Mouse (Mus musculus) B cell, adult (primary cell): Measurements from ENCODE around the gene Isg20. TPM values are rescaled to one million over a fixed set of nuclear protein-coding genes. Genes with fewer than 3 reads are reported as not detected.

Experiments
- total RNA-seq: library from RNA; stranded (reverse); gene quantifications from 4 replicates; pipeline ENCODE4 v1.2.4, GENCODE M21; 2023; ENCODE audit not compliant: inconsistent age

Gene Isg20
- 14.8 to 25.7 TPM (median 18.9 TPM) in 4 replicates for total RNA-seq

GRCm38 (mm10) chr7:78912974-78913474 is at the start of gene Isg20:
Gene Isg20 (plus strand): TSS chr7:78913424.

GRCm38 (mm10) chr7:78895653-78896333 is 17.4 kb upstream of the Isg20 start, which contains the start of gene Aen:
Gene Aen (plus strand): TSS chr7:78895854.

Other genes starting within 250 kb of the Isg20 start
- not detected in 4 replicates for gene Ntrk3, start 175.4 kb upstream of the Isg20 start, total RNA-seq
- 18.5 to 24.6 TPM (median 19.4 TPM) in 4 replicates for gene Mrps11, start 130.3 kb upstream of the Isg20 start, total RNA-seq
- 20.4 to 25.9 TPM (median 20.9 TPM) in 4 replicates for gene Mrpl46, start 129.9 kb upstream of the Isg20 start, total RNA-seq
- gene Det1, start 66.2 kb upstream of the Isg20 start, total RNA-seq = 15.1 to 18.4 TPM (median 16.7 TPM) in 4 replicates
- gene Aen, start 17.6 kb upstream of the Isg20 start, total RNA-seq = 21.2 to 28.8 TPM (median 25.0 TPM) in 4 replicates
- not detected in 4 replicates for gene Acan, start 140.1 kb downstream of the Isg20 start, total RNA-seq
- gene Hapln3, start 217.6 kb downstream of the Isg20 start, total RNA-seq = not detected in 4 replicates
- 17.6 to 27.8 TPM (median 23.5 TPM) in 4 replicates for gene Mfge8, start 235.6 kb downstream of the Isg20 start, total RNA-seq